Mouse (Mus musculus): ENCODE measurements around the gene Syf2. TPM values are rescaled to one million over a fixed set of nuclear protein-coding genes. Genes with fewer than 3 reads are reported as not detected.

Syf2 gene
- total and polyA plus RNA-seq, 3 experiments: 59.2 to 77.1 (median 76.1) TPM

DNA sequence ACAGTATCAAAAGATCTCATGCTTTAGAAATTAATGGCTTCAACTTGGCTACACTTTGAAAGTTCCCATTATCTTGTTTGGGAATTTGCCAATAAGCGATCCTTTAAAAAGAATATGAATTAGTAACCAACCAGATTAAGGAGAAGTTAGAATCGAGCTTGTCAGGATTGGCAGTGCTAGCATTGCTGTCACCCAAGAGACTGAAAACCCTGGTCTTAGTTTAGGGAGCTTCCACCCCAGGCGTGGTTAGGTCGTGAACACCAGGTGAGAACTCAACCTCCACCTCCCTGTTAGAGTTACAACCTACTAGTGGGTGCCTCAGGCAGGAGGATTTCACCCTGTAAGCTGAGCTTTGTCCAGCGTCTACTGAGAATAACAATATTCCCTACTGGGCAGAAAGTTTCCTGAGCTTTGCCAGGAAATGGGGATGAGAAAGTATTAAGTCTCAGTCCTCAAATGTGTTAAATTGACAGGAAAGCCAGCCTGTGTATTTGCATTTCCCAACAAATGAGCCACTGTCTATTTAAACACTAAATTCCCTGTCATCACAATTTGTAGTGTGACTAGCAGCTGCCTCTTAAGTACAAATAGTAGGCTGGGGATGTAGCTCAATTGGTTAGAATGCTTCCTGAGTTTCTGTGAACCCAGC, 2.8 kb upstream of the Syf2 start:
- no peak for TF ChIP-seq ZC3H11A (IDR thresholded peaks at IDR 0.05; ENCODE audit: low read depth, low read length)
- TF ChIP-seq POLR2AphosphoS2 (IDR thresholded peaks at IDR 0.05; ENCODE audit: low read depth, low read length): peak; percentile 82; the same call in 1 of the 2 replicates
- no peak for DNase-seq (ENCODE audit: extremely low read depth)
- H3K27me3 ChIP-seq (replicated peaks): no peaks in the 10 kb centered on the region
- no peaks in the 10 kb centered on the region for H3K9me3 ChIP-seq (replicated peaks; ENCODE audit: low read length)
- peaks cover 44 to 64% of the 10 kb centered on the region in 2 experiments for H3K36me3 ChIP-seq (replicated peaks in 1 of 2; ENCODE audit: control insufficient read depth in 1 of 2, insufficient read depth in 1 of 2, low read length in 1 of 2)
- no peak overlapping the region for H3K27ac ChIP-seq (ENCODE audit: insufficient read depth, low read depth)
- H3K4me3 ChIP-seq (replicated peaks in 1 of 3; ENCODE audit: low read depth in 2 of 3, low read length in 2 of 3, poor library complexity in 1 of 3): no peak overlapping the region
- peaks cover 41% of the 10 kb centered on the region for H3K79me2 ChIP-seq (replicated peaks; ENCODE audit: control insufficient read depth, extremely low read depth, insufficient read depth, poor library complexity, severe bottlenecking)
- in situ Hi-C loops (cut with MboI; ENCODE audit: low pct_ligation_motif_present, low pct_unique_long_range_greater_than_20kb, low sequenced_read_pairs) (no loop called here), dilution Hi-C loops (cut with MboI; ENCODE audit: extremely low pct_ligation_motif_present, extremely low pct_unique_long_range_greater_than_20kb, low sequenced_read_pairs) (no loop called here)
- peaks cover 2 to 42% of the 10 kb centered on the region in 2 experiments; a peak in 3 of 4 replicates for H3K4me1 ChIP-seq (ENCODE audit: control insufficient read depth in 1 of 2, insufficient read depth in 2 of 2)
- H3K4me2 ChIP-seq (ENCODE audit: insufficient read depth, low read depth, poor library complexity, severe bottlenecking): no peak overlapping the region
- H3K9ac ChIP-seq (ENCODE audit: insufficient read depth, low read depth): no peak overlapping the region

DNA sequence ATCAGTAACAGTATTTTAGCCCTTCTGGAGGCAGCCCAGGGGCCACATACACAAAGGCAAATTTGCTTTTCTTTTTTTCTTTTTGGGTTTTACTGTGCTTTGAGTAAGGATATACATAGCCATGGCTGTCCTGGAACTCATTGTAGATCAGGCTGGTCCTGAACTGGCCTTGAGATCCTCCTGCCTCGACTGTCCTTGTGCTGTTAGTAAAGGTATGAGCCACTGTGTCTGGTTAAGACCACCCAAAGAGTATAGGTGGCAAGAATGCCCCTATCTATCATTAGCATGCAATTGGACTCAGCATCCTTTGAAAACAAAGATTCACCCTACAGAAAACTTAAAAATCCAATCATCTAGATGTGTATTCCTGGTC, 2.2 kb upstream of the Syf2 start:
- no peak overlapping the region for H3K4me2 ChIP-seq (ENCODE audit: insufficient read depth, low read depth, poor library complexity, severe bottlenecking)
- dilution Hi-C loops (cut with MboI; ENCODE audit: extremely low pct_ligation_motif_present, extremely low pct_unique_long_range_greater_than_20kb, low sequenced_read_pairs): no loop called here
- in situ Hi-C loops (cut with MboI; ENCODE audit: low pct_ligation_motif_present, low pct_unique_long_range_greater_than_20kb, low sequenced_read_pairs): no loop called here
- H3K9me3 ChIP-seq (replicated peaks; ENCODE audit: low read length): no peaks in the 10 kb centered on the region
- no peak for DNase-seq (ENCODE audit: extremely low read depth)
- no peak overlapping the region for H3K27ac ChIP-seq (ENCODE audit: insufficient read depth, low read depth)
- no peak for TF ChIP-seq MEF2A (IDR thresholded peaks at IDR 0.05; ENCODE audit: borderline replicate concordance, low read depth, low read length)
- 0 out of 2 replicates have a peak, but pooled peaks have one; percentile 2 for TF ChIP-seq POLR2A (IDR thresholded peaks at IDR 0.05; ENCODE audit: low read depth, low read length)
- 0 out of 2 replicates have a peak, but pooled peaks have one; percentile 60 for TF ChIP-seq ZMIZ1 (IDR thresholded peaks at IDR 0.05; ENCODE audit: low read depth, low read length)
- TF ChIP-seq NELFE (IDR thresholded peaks at IDR 0.05; ENCODE audit: low read depth, low read length): 0 out of 2 replicates have a peak, but pooled peaks have one; percentile 18
- no peak for TF ChIP-seq ZNF384 (IDR thresholded peaks at IDR 0.05; ENCODE audit: low read depth, low read length)
- TF ChIP-seq POLR2AphosphoS2 (IDR thresholded peaks at IDR 0.05; ENCODE audit: low read depth, low read length): peak; percentile 77; the same call in 1 of the 2 replicates
- H3K4me1 ChIP-seq (ENCODE audit: control insufficient read depth in 1 of 2, insufficient read depth in 2 of 2): peaks cover 2 to 42% of the 10 kb centered on the region in 2 experiments; a peak in 3 of 4 replicates
- no peaks in the 10 kb centered on the region for H3K27me3 ChIP-seq (replicated peaks)
- no peak overlapping the region for H3K9ac ChIP-seq (ENCODE audit: insufficient read depth, low read depth)
- H3K79me2 ChIP-seq (replicated peaks; ENCODE audit: control insufficient read depth, extremely low read depth, insufficient read depth, poor library complexity, severe bottlenecking): peaks cover 41% of the 10 kb centered on the region
- H3K4me3 ChIP-seq (replicated peaks in 1 of 3; ENCODE audit: low read depth in 2 of 3, low read length in 2 of 3, poor library complexity in 1 of 3): no peak overlapping the region
- peaks cover 49 to 69% of the 10 kb centered on the region in 2 experiments for H3K36me3 ChIP-seq (replicated peaks in 1 of 2; ENCODE audit: control insufficient read depth in 1 of 2, insufficient read depth in 1 of 2, low read length in 1 of 2)

GRCm38 (mm10) chr4:134929536-134929935, 1.2 kb upstream of the Syf2 start:
- no peak overlapping the region for H3K4me2 ChIP-seq (ENCODE audit: insufficient read depth, low read depth, poor library complexity, severe bottlenecking)
- no peaks in the 10 kb centered on the region for H3K9me3 ChIP-seq (replicated peaks; ENCODE audit: low read length)
- TF ChIP-seq PAX5 (IDR thresholded peaks at IDR 0.05; ENCODE audit: low read length): no peak
- no peak for TF ChIP-seq RAD21 (IDR thresholded peaks at IDR 0.05; ENCODE audit: low read depth, low read length)
- TF ChIP-seq JUND (conservative IDR thresholded peaks at IDR 0.05; ENCODE audit: low read depth, low read length): no peak
- no peak for TF ChIP-seq POLR2AphosphoS2 (IDR thresholded peaks at IDR 0.05; ENCODE audit: low read depth, low read length)
- TF ChIP-seq E2F4 (IDR thresholded peaks at IDR 0.05; ENCODE audit: insufficient replicate concordance, low read depth, low read length): no peak
- no peak for TF ChIP-seq JUN (IDR thresholded peaks at IDR 0.05; ENCODE audit: insufficient read depth, low read depth, low read length)
- TF ChIP-seq MYC (IDR thresholded peaks at IDR 0.05; ENCODE audit: low read depth, low read length): no peak
- no peak for TF ChIP-seq BHLHE40 (IDR thresholded peaks at IDR 0.05; ENCODE audit: low read depth, low read length)
- no peak for TF ChIP-seq SIN3A (IDR thresholded peaks at IDR 0.05; ENCODE audit: low read length)
- H3K36me3 ChIP-seq (replicated peaks in 1 of 2; ENCODE audit: control insufficient read depth in 1 of 2, insufficient read depth in 1 of 2, low read length in 1 of 2): peaks cover 50 to 73% of the 10 kb centered on the region in 2 experiments
- no peak overlapping the region for H3K27ac ChIP-seq (ENCODE audit: insufficient read depth, low read depth)
- peaks cover 30% of the 10 kb centered on the region for H3K79me2 ChIP-seq (replicated peaks; ENCODE audit: control insufficient read depth, extremely low read depth, insufficient read depth, poor library complexity, severe bottlenecking)
- no peak overlapping the region for H3K4me3 ChIP-seq (replicated peaks in 1 of 3; ENCODE audit: low read depth in 2 of 3, low read length in 2 of 3, poor library complexity in 1 of 3)
- no peak for DNase-seq (ENCODE audit: extremely low read depth)
- in situ Hi-C loops (cut with MboI; ENCODE audit: low pct_ligation_motif_present, low pct_unique_long_range_greater_than_20kb, low sequenced_read_pairs) (no loop called here), dilution Hi-C loops (cut with MboI; ENCODE audit: extremely low pct_ligation_motif_present, extremely low pct_unique_long_range_greater_than_20kb, low sequenced_read_pairs) (no loop called here)
- H3K27me3 ChIP-seq (replicated peaks): no peaks in the 10 kb centered on the region
- peaks cover 2 to 42% of the 10 kb centered on the region in 2 experiments; a peak in 3 of 4 replicates for H3K4me1 ChIP-seq (ENCODE audit: control insufficient read depth in 1 of 2, insufficient read depth in 2 of 2)
- H3K9ac ChIP-seq (ENCODE audit: insufficient read depth, low read depth): no peak overlapping the region
